ENCODE assay signal across 14 mouse cellular contexts in genomic region chr12:73667607-73668006, GRCm38 (mm10).
DNase-seq lines count a peak whose midpoint lies in the region; ATAC-seq lines count a peak whose summit lies in the region.
"Had no signal": no experiment of that assay in that cellular context is flagged by ENCODE, and none has a peak within 500 bp of the region (broad histone marks: within the 10 kb centered on the region; RNA-seq: fewer than 3 reads in every experiment).

No protein-coding gene starts in this region.

- H3K27me3 ChIP-seq in kidney, embryonic 14.5 days (ENCODE audit: control insufficient read depth, insufficient read depth, low read length) = no peaks in the 10 kb centered on the region
- H3K27me3 ChIP-seq: lung, embryonic 15.5 days had no signal

- no peak for ATAC-seq in kidney, embryonic 14.5 days (ENCODE audit: low FRiP score, low TSS enrichment)
- ATAC-seq: forebrain, embryonic 16.5 days; hindbrain, postnatal 0 days; midbrain, embryonic 16.5 days had no signal

- WGBS in kidney, embryonic 14.5 days = 83% methylated on average over 7 of the region's 7 CpGs

- H3K36me3 ChIP-seq in kidney, embryonic 14.5 days (ENCODE audit: control insufficient read depth, insufficient read depth, low read length) = no peaks in the 10 kb centered on the region
- H3K36me3 ChIP-seq: lung, embryonic 15.5 days had no signal

- DNase-seq in kidney, adult 18-20 months = peak; percentile 33
- DNase-seq in ZHBTc4 (ENCODE audit: low read depth, low spot score) = peak; percentile 60
- DNase-seq in kidney, postnatal 25 days = peak; percentile 49 to 64
- DNase-seq in monocyte, adult 2 months (ENCODE audit: low read depth in 1 of 2, low spot score in 2 of 2) = peak; percentile 59 to 62
- DNase-seq in thymus, adult 18-20 months = no peak
- DNase-seq in natural killer cell, adult 2 months (ENCODE audit: low spot score in 2 of 2) = no peak
- DNase-seq: adrenal gland, adult 8-10 months; cerebellum, adult 11-12 months; thymus, postnatal 25 days had no signal

- no peaks in the 10 kb centered on the region for H3K9me3 ChIP-seq in kidney, embryonic 14.5 days (ENCODE audit: control insufficient read depth, low read length)
- H3K9me3 ChIP-seq: lung, embryonic 15.5 days had no signal

- no peak overlapping the region for H3K4me2 ChIP-seq in kidney, embryonic 14.5 days (replicated peaks; ENCODE audit: low read depth, low read length)
- H3K4me2 ChIP-seq: lung, embryonic 15.5 days had no signal

- H3K4me3 ChIP-seq in kidney, embryonic 14.5 days (ENCODE audit: low read length) = no peak overlapping the region
- H3K4me3 ChIP-seq: lung, embryonic 15.5 days had no signal

- H3K9ac ChIP-seq in kidney, embryonic 14.5 days (ENCODE audit: low read depth, low read length) = no peak overlapping the region
- H3K9ac ChIP-seq: lung, embryonic 15.5 days had no signal

- H3K27ac ChIP-seq in kidney, embryonic 14.5 days (ENCODE audit: low read depth, low read length) = no peak overlapping the region
- H3K27ac ChIP-seq: hindbrain, postnatal 0 days; lung, embryonic 15.5 days had no signal

- no peaks in the 10 kb centered on the region for H3K4me1 ChIP-seq in kidney, embryonic 14.5 days (ENCODE audit: control insufficient read depth, insufficient read depth, low read length)

Comparison
In these comparisons a context has a peak if more than half of its experiments do, and no peak if none do; other contexts are left out.
1. DNase-seq: peak in kidney, adult 18-20 months (single experiment), ZHBTc4 (single experiment), kidney, postnatal 25 days (2 of 2) and monocyte, adult 2 months (2 of 2); none in thymus, adult 18-20 months (0 of 2) and natural killer cell, adult 2 months (0 of 2).